Mouse (Mus musculus): ENCODE results near the gene Rnf111. TPM values are rescaled to one million over a fixed set of nuclear protein-coding genes. Genes with fewer than 3 reads are reported as not detected.

Rnf111 gene
- polyA plus RNA-seq, 1 experiment from 2014 or later: 29.1 TPM

DNA sequence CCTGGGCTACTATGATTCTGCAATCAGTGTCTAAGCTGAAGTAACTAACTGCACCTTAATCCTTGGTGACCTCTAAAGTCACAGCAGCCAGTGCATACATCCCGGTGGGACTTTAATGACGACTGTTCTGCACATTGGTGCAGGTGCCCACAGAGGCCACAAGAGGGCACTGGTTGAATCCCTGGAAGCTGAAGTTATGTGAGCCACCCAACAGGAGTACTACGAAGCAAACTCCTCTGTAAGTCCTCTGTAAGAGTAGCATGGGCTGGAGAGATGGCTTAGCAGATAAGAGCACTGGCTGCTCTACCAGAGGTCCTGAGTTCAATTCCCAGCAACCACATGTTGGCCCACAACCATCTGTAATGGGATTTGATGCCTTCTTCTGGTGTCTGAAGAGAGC is 87.1 kb downstream of the Rnf111 start:
- Histone ChIP-seq H3K4me1 (peaks cover 14% of the 10 kb centered on the region), H3K36me3 (peaks cover 67% of the 10 kb centered on the region), H3K4me2 (replicated peaks) (no peak overlapping the region), H3K9ac (no peak overlapping the region), H3K9me3 (no peaks in the 10 kb centered on the region), H3K27me3 (no peaks in the 10 kb centered on the region), H3K27ac (no peak overlapping the region), H3K4me3 (no peak overlapping the region)
- 80% methylated on average over 3 of the region's 3 CpGs for WGBS
- no peak for ATAC-seq (ENCODE audit: low FRiP score, low read depth)

GRCm38 (mm10) chr9:70413038-70413437 is 90.5 kb downstream of the Rnf111 start:
- Histone ChIP-seq H3K4me2 (replicated peaks) (no peak overlapping the region), H3K9me3 (no peaks in the 10 kb centered on the region), H3K9ac (no peak overlapping the region), H3K4me3 (no peak overlapping the region), H3K27ac (no peak overlapping the region), H3K36me3 (peaks cover 92% of the 10 kb centered on the region), H3K4me1 (no peaks in the 10 kb centered on the region), H3K27me3 (no peaks in the 10 kb centered on the region)
- no peak for ATAC-seq (ENCODE audit: low FRiP score, low read depth)
- 93% methylated on average over 7 of the region's 7 CpGs for WGBS

- WGBS: 58% methylated on average over 11 of the region's 11 CpGs
Observed at GRCm38 (mm10) chr9:70410668-70411067, 92.9 kb downstream of the Rnf111 start.

DNA sequence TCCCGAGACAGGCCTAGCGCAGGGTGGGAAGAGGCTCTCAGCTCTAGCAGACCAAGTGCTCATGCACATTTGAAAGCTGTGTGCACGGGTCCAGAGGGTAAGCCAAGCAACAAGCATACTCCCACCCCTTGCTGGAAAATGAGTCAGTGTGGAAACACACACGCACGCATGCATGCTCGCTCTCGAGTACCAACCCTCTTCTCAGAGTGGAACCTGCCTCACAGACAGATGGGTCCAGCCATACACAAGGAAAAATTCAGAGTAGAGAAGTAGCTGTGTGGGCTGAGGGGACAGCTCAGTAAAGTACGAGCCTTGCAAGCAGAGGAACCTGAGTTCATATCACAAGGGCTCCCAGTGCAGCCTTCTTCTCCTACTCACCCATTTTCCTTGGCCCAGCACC is 93.8 kb downstream of the Rnf111 start:
- Histone ChIP-seq H3K9me3 (no peaks in the 10 kb centered on the region), H3K27me3 (no peaks in the 10 kb centered on the region), H3K4me3 (no peak overlapping the region), H3K4me1 (no peaks in the 10 kb centered on the region), H3K36me3 (peaks cover 85% of the 10 kb centered on the region), H3K27ac (no peak overlapping the region), H3K4me2 (replicated peaks) (no peak overlapping the region), H3K9ac (no peak overlapping the region)
- no peak for ATAC-seq (ENCODE audit: low FRiP score, low read depth)
- 94% methylated on average over 8 of the region's 8 CpGs for WGBS

More at GRCm38 (mm10) chr9:70410668-70411067, 92.9 kb downstream of the Rnf111 start:
- H3K9ac ChIP-seq: no peak overlapping the region
- no peaks in the 10 kb centered on the region for H3K9me3 ChIP-seq
- H3K4me1 ChIP-seq: no peaks in the 10 kb centered on the region
- no peak overlapping the region for H3K27ac ChIP-seq
- no peak overlapping the region for H3K4me3 ChIP-seq
- H3K4me2 ChIP-seq (replicated peaks): no peak overlapping the region
- ATAC-seq (ENCODE audit: low FRiP score, low read depth): no peak
- H3K27me3 ChIP-seq: no peaks in the 10 kb centered on the region
- peaks cover 91% of the 10 kb centered on the region for H3K36me3 ChIP-seq

- Histone ChIP-seq H3K4me3 (no peak overlapping the region), H3K4me1 (no peaks in the 10 kb centered on the region), H3K27ac (no peak overlapping the region), H3K4me2 (replicated peaks) (no peak overlapping the region), H3K36me3 (peaks cover 76% of the 10 kb centered on the region), H3K27me3 (no peaks in the 10 kb centered on the region), H3K9ac (no peak overlapping the region), H3K9me3 (no peaks in the 10 kb centered on the region)
- 89% methylated on average over 3 of the region's 3 CpGs for WGBS
- ATAC-seq (ENCODE audit: low FRiP score, low read depth): no peak
Observed at GRCm38 (mm10) chr9:70408791-70409190, 94.7 kb downstream of the Rnf111 start.

- Histone ChIP-seq H3K4me3 (no peak overlapping the region), H3K9ac (no peak overlapping the region), H3K4me2 (replicated peaks) (no peak overlapping the region), H3K27me3 (no peaks in the 10 kb centered on the region), H3K9me3 (no peaks in the 10 kb centered on the region), H3K27ac (no peak overlapping the region), H3K4me1 (peaks cover 4% of the 10 kb centered on the region; the same call in 1 of the 2 replicates), H3K36me3 (peaks cover 55% of the 10 kb centered on the region)
- no peak for ATAC-seq (ENCODE audit: low FRiP score, low read depth)
- WGBS: 88% methylated on average over 3 of the region's 3 CpGs
Observed at GRCm38 (mm10) chr9:70406596-70406995, 96.9 kb downstream of the Rnf111 start.

DNA sequence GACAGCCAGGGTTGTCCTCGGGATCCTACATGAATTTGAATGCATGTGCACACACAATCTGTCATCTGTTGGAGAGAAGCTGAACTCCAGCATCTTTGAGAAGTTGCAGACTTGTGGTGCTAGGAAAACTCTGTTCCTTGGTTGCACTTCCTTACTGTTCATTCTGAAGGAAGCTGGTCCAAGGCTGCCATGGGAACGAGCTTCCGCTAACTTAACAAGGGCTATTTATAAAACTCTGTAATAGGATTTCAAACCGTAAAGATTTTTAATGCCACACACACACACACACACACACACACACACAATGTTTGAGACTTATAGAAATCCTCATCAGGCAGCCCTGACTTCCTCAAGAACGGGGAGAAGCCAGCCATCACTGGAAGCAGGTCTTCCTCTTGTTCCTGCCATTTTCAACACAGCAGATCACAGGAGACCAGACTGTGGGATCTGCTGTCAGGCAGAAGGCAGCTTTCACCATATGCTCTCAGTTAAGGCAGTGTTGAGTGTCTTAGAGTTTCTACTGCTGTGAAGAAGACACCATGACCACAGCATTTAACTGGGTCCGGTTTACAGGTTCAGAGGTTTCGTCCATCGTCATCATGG is 101.5 kb downstream of the Rnf111 start:
- Histone ChIP-seq H3K4me1 (peaks cover 4% of the 10 kb centered on the region; the same call in 1 of the 2 replicates), H3K9me3 (no peaks in the 10 kb centered on the region), H3K36me3 (peaks cover 35% of the 10 kb centered on the region), H3K4me3 (no peak overlapping the region), H3K4me2 (replicated peaks) (no peak overlapping the region), H3K27ac (no peak overlapping the region), H3K27me3 (no peaks in the 10 kb centered on the region), H3K9ac (no peak overlapping the region)
- no peak for ATAC-seq (ENCODE audit: low FRiP score, low read depth)
- WGBS: 76% methylated on average over 8 of the region's 8 CpGs

DNA sequence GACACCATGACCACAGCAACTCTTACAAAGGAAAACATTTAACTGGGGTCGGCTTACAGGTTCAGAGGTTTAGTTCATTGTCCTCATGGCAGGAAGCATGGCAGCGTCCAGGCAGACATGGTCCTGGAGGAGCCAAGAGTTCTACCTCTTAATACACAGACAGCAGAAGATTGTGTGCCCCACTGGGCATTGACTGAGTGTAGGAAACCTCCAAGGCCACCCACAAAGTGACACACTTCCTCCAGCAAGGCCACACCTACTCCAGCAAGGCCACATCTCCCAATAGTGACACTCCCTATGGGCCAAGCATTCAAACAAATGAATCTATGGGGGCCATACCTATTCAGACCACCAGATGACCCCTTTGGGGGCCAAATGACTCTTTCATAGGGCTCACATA is 107.4 kb downstream of the Rnf111 start:
- no peak for ATAC-seq (ENCODE audit: low FRiP score, low read depth)

GRCm38 (mm10) chr9:70395617-70396016 is 107.9 kb downstream of the Rnf111 start:
- peaks cover 7% of the 10 kb centered on the region for H3K4me1 ChIP-seq
- no peaks in the 10 kb centered on the region for H3K27me3 ChIP-seq
- no peak for ATAC-seq (ENCODE audit: low FRiP score, low read depth)
- H3K4me3 ChIP-seq: no peak overlapping the region
- H3K9me3 ChIP-seq: no peaks in the 10 kb centered on the region
- no peak overlapping the region for H3K9ac ChIP-seq
- peaks cover 47% of the 10 kb centered on the region for H3K36me3 ChIP-seq
- H3K4me2 ChIP-seq (replicated peaks): no peak overlapping the region
- H3K27ac ChIP-seq: no peak overlapping the region
- WGBS: 88% methylated on average over 12 of the region's 12 CpGs

More for the DNA sequence above, 107.4 kb downstream of the Rnf111 start:
- H3K27me3 ChIP-seq: no peaks in the 10 kb centered on the region
- H3K4me1 ChIP-seq: peaks cover 7% of the 10 kb centered on the region
- no peak overlapping the region for H3K27ac ChIP-seq
- no peak overlapping the region for H3K4me3 ChIP-seq
- 80% methylated on average over 2 of the region's 2 CpGs for WGBS
- no peak overlapping the region for H3K4me2 ChIP-seq (replicated peaks)
- H3K9ac ChIP-seq: no peak overlapping the region
- H3K9me3 ChIP-seq: no peaks in the 10 kb centered on the region
- peaks cover 51% of the 10 kb centered on the region for H3K36me3 ChIP-seq

- Histone ChIP-seq H3K36me3 (peaks cover 27% of the 10 kb centered on the region), H3K9me3 (no peaks in the 10 kb centered on the region), H3K4me1 (peaks cover 7% of the 10 kb centered on the region), H3K27ac (no peak overlapping the region), H3K9ac (no peak overlapping the region), H3K27me3 (no peaks in the 10 kb centered on the region), H3K4me2 (replicated peaks) (no peak overlapping the region), H3K4me3 (no peak overlapping the region)
- no peak for ATAC-seq (ENCODE audit: low FRiP score, low read depth)
- 9% methylated on average over 6 of the region's 6 CpGs for WGBS
Observed at GRCm38 (mm10) chr9:70392563-70392907, 111.0 kb downstream of the Rnf111 start.

DNA sequence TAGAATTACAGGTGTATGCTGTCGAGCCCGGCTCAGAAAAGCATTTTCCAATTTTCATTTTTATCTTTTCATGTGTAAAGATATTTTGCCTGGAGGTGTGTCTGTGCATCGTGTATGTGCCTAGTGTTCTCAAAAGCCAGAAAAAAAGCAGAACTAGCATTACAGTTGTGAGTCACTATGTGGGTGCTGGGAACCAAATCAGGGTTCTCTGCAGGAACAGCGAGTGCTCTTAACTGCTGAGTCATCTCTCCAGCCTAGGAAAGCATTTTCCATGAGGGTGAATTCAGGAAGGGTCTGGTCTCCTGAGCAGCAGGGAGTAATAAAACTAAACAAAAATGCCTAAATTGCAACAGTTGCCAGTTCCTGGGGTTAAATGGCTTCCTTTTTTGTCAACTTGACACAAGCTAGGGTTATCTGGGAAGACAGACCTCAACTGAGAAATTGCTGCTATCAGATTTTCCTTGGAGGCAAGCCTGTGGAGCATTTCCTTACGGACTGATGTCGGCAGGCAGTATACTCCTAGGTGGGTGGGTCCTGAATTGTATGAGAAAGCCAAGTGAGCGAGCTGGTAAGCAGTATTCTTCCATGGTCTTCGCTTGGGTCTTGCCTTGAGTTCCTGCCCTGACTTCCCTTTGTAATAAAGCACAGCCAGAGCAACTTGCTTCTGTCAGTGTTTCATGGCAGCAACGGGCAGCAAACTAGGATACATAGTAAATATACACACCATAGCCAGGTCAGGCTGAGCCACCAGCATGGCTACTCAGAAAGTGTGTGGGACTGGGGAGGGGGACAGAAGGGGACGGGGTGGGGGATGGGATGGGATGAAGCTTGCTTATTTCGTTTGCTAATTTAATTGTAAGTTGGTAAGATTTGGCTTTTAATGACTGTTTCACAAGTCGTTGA is 111.6 kb downstream of the Rnf111 start:
- 63% methylated on average over 12 of the region's 12 CpGs for WGBS
- ATAC-seq (ENCODE audit: low FRiP score, low read depth): no peak
- no peak overlapping the region for H3K4me2 ChIP-seq (replicated peaks)
- no peaks in the 10 kb centered on the region for H3K9me3 ChIP-seq
- H3K9ac ChIP-seq: no peak overlapping the region
- no peak overlapping the region for H3K4me3 ChIP-seq
- no peaks in the 10 kb centered on the region for H3K27me3 ChIP-seq
- H3K4me1 ChIP-seq: peaks cover 7% of the 10 kb centered on the region
- H3K27ac ChIP-seq: no peak overlapping the region
- peaks cover 31% of the 10 kb centered on the region for H3K36me3 ChIP-seq

DNA sequence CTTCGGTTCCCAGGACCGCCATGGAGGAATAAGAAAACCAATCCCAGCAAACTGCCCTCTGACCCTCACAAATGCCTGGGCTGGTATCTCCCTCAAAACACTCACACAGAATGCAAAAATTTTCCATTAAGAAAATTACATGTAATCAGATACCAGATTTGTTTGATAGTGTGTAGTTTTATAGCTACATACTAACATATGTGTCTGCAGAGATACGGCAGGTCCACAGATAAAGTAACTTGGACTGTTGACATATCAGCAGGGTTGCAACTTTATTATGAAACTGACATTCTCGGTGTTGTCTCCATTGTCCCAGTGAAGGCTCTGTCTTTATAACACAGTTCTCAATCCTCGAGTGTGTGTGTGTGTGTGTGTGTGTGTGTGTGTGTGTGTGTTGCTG is 112.5 kb downstream of the Rnf111 start:
- Histone ChIP-seq H3K9me3 (no peaks in the 10 kb centered on the region), H3K4me2 (replicated peaks) (no peak overlapping the region), H3K36me3 (peaks cover 25% of the 10 kb centered on the region), H3K27me3 (no peaks in the 10 kb centered on the region), H3K4me1 (peaks cover 7% of the 10 kb centered on the region), H3K27ac (no peak overlapping the region), H3K4me3 (no peak overlapping the region), H3K9ac (no peak overlapping the region)
- no peak for ATAC-seq (ENCODE audit: low FRiP score, low read depth)
- WGBS: 87% methylated on average over 5 of the region's 5 CpGs
